Mouse (Mus musculus): ENCODE measurements around the gene Bloc1s4.

GRCm38 (mm10) chr5:36759848-36760247 is 11.4 kb upstream of the Bloc1s4 start:
- TF ChIP-seq CTCF (conservative IDR thresholded peaks at IDR 0.05 in 1 of 2, IDR thresholded peaks at IDR 0.05 in 1 of 2; ENCODE audit: low read depth in 2 of 2, low read length in 2 of 2) (no peak), JUND (conservative IDR thresholded peaks at IDR 0.05; ENCODE audit: low read depth, low read length) (no peak), ETS1 (conservative IDR thresholded peaks at IDR 0.05; ENCODE audit: low read depth, low read length) (no peak), MAFK (IDR thresholded peaks at IDR 0.05; ENCODE audit: insufficient replicate concordance, low read length) (no peak), SMC3 (IDR thresholded peaks at IDR 0.05; ENCODE audit: low read depth, low read length) (no peak), CHD2 (IDR thresholded peaks at IDR 0.05; ENCODE audit: low read length) (no peak)
